Mouse (Mus musculus) spleen, adult 2 months (tissue): ENCODE measurements around the gene Hprt.

Experiments used
- CTCF ChIP-seq: fragments of 200-500 bp; IDR thresholded peaks from 2 replicates; pipeline ENCODE4 v1.5.1; 2011; ENCODE audit warnings: mild to moderate bottlenecking, inconsistent platforms; ENCODE audit not compliant: insufficient read depth, insufficient read length, insufficient replicate concordance; ENCODE audit errors: extremely low read depth
- POLR2A ChIP-seq: fragments of 200-500 bp; IDR thresholded peaks from 2 replicates; pipeline ENCODE4 v1.6.1; 2011; ENCODE audit warnings: low read depth, low read length, inconsistent platforms

DNA sequence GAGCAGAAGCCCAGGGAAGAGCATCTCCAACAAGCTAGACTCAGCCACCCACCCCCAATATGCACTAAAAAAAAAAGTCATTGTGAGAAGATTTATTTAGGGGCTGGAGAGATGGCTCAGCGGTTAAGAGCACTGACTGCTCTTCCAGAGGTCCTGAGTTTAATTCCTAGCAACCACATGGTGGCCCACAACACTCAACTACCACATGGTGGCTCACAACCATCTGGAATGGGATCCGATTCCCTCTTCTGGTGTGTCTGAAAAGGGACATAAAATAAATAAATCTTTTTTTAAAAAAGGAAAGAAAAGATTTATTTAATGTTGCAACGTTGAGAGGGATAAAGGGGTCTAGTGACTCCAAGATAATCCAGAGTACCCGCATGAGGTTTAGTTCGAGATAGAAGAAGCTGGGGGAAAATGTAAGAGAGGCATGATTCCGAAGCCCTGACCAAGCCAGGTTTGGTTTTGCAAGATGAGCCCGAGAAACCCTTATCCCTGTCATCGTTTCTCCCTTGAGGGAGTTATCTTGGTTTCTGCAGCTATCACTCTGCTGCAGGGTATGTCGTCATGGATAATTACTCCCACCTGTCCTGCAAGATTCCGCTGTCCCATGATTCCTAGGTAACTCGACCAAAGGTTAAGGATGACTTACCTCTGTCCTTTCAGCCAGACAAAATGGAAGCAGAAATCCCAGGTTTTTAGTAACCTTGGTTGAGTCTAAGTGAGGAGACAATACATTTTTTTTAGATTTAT, 37.7 kb downstream of the Hprt start:
- TF ChIP-seq CTCF (no peak), POLR2A (no peak)
